Comparison of ENCODE assay signal across 7 mouse cellular contexts in genomic region chr13:46728411-46728810, GRCm38 (mm10). TPM values are rescaled to one million over a fixed set of nuclear protein-coding genes. Genes with fewer than 3 reads are reported as not detected.
DNase-seq lines count a peak whose midpoint lies in the region; ATAC-seq lines count a peak whose summit lies in the region.

No protein-coding gene starts in this region.

- H3K4me3 ChIP-seq in lung, embryonic 16.5 days (ENCODE audit: low read length), result peak overlapping the region; percentile 99
- peak overlapping the region; percentile 89 for H3K4me3 ChIP-seq in embryonic facial prominence, embryonic 15.5 days (replicated peaks)
- peak overlapping the region; percentile 74 for H3K4me3 ChIP-seq in intestine, embryonic 14.5 days (ENCODE audit: low read depth, low read length)
- H3K4me3 ChIP-seq in neural tube, embryonic 14.5 days (ENCODE audit: low read depth, low read length), result peak overlapping the region; percentile 99

- no peaks in the 10 kb centered on the region for H3K27me3 ChIP-seq in lung, embryonic 16.5 days (ENCODE audit: control insufficient read depth, insufficient read depth, low read depth, low read length)
- no peaks in the 10 kb centered on the region for H3K27me3 ChIP-seq in embryonic facial prominence, embryonic 15.5 days
- no peaks in the 10 kb centered on the region for H3K27me3 ChIP-seq in intestine, embryonic 14.5 days (replicated peaks; ENCODE audit: control insufficient read depth, insufficient read depth, low read length)
- H3K27me3 ChIP-seq in neural tube, embryonic 14.5 days (ENCODE audit: control insufficient read depth, insufficient read depth, low read length), result no peaks in the 10 kb centered on the region

- DNase-seq in lung, postnatal 36 days, result no peak
- no peak for DNase-seq in intestine, embryonic 14.5 days (ENCODE audit: low spot score)
- DNase-seq in layer of hippocampus, adult 9-11 months, result no peak

- 0 out of 2 replicates have a peak, but pooled peaks have one; percentile 0 for ATAC-seq in lung, embryonic 16.5 days (ENCODE audit: low read depth)
- ATAC-seq in embryonic facial prominence, embryonic 15.5 days (ENCODE audit: insufficient number of reproducible peaks, low FRiP score, low TSS enrichment, low read depth), result no peak
- ATAC-seq in intestine, embryonic 14.5 days (replicated peaks; ENCODE audit: low FRiP score, low TSS enrichment, low read depth), result no peak
- ATAC-seq in neural tube, embryonic 14.5 days (ENCODE audit: low read depth), result peak; percentile 11; the same call in 1 of the 2 replicates
- ATAC-seq in megakaryocyte progenitor cell, adult 5-6 weeks (replicated peaks; ENCODE audit: poor library complexity), result no peak

- H3K9ac ChIP-seq in lung, embryonic 16.5 days (ENCODE audit: low read length), result peak overlapping the region; percentile 71
- H3K9ac ChIP-seq in embryonic facial prominence, embryonic 15.5 days, result peak overlapping the region; percentile 15; the same call in 1 of the 2 replicates
- H3K9ac ChIP-seq in intestine, embryonic 14.5 days (ENCODE audit: low read length), result peak overlapping the region; percentile 52
- H3K9ac ChIP-seq in neural tube, embryonic 14.5 days (replicated peaks; ENCODE audit: low read depth, low read length), result peak overlapping the region; percentile 64; the same call in 1 of the 2 replicates

- H3K4me1 ChIP-seq in lung, embryonic 16.5 days (replicated peaks; ENCODE audit: control insufficient read depth, insufficient read depth, low read length), result peaks cover 16% of the 10 kb centered on the region
- peaks cover 12% of the 10 kb centered on the region for H3K4me1 ChIP-seq in embryonic facial prominence, embryonic 15.5 days
- H3K4me1 ChIP-seq in intestine, embryonic 14.5 days (replicated peaks; ENCODE audit: control insufficient read depth, insufficient read depth, low read length), result peaks cover 13% of the 10 kb centered on the region; the same call in 1 of the 2 replicates
- peaks cover 9% of the 10 kb centered on the region for H3K4me1 ChIP-seq in neural tube, embryonic 14.5 days (ENCODE audit: control insufficient read depth, insufficient read depth, low read length)

- H3K4me2 ChIP-seq in lung, embryonic 16.5 days (ENCODE audit: low read depth, low read length), result peak overlapping the region; percentile 61
- H3K4me2 ChIP-seq in embryonic facial prominence, embryonic 15.5 days (replicated peaks), result peak overlapping the region; percentile 53
- peak overlapping the region; percentile 51 for H3K4me2 ChIP-seq in intestine, embryonic 14.5 days (ENCODE audit: low read length)
- H3K4me2 ChIP-seq in neural tube, embryonic 14.5 days (ENCODE audit: low read depth, low read length), result peak overlapping the region; percentile 55

- peak overlapping the region; percentile 57 for H3K27ac ChIP-seq in lung, embryonic 16.5 days (ENCODE audit: low read length)
- peak overlapping the region; percentile 63; the same call in 1 of the 2 replicates for H3K27ac ChIP-seq in embryonic facial prominence, embryonic 15.5 days (replicated peaks)
- no peak overlapping the region; the same call in 1 of the 2 replicates for H3K27ac ChIP-seq in intestine, embryonic 14.5 days (ENCODE audit: low read depth)
- H3K27ac ChIP-seq in neural tube, embryonic 14.5 days (ENCODE audit: low read depth, low read length), result peak overlapping the region; percentile 97

- WGBS in lung, embryonic 16.5 days, result 25% methylated on average over 5 of the region's 5 CpGs
- 30% methylated on average over 5 of the region's 5 CpGs for WGBS in embryonic facial prominence, embryonic 15.5 days
- WGBS in intestine, embryonic 14.5 days, result 30% methylated on average over 5 of the region's 5 CpGs
- WGBS in neural tube, embryonic 14.5 days, result 26% methylated on average over 5 of the region's 5 CpGs

- H3K9me3 ChIP-seq in lung, embryonic 16.5 days (ENCODE audit: control insufficient read depth, low read length), result no peaks in the 10 kb centered on the region
- no peaks in the 10 kb centered on the region for H3K9me3 ChIP-seq in embryonic facial prominence, embryonic 15.5 days (replicated peaks)
- H3K9me3 ChIP-seq in intestine, embryonic 14.5 days (ENCODE audit: control insufficient read depth, low read length), result no peaks in the 10 kb centered on the region
- no peaks in the 10 kb centered on the region for H3K9me3 ChIP-seq in neural tube, embryonic 14.5 days (ENCODE audit: control insufficient read depth, low read length)

- no peaks in the 10 kb centered on the region for H3K36me3 ChIP-seq in lung, embryonic 16.5 days (ENCODE audit: control insufficient read depth, insufficient read depth, low read length)
- no peaks in the 10 kb centered on the region for H3K36me3 ChIP-seq in embryonic facial prominence, embryonic 15.5 days
- H3K36me3 ChIP-seq in intestine, embryonic 14.5 days (ENCODE audit: control insufficient read depth, insufficient read depth, low read length), result no peaks in the 10 kb centered on the region
- H3K36me3 ChIP-seq in neural tube, embryonic 14.5 days (ENCODE audit: control insufficient read depth, insufficient read depth, low read length), result no peaks in the 10 kb centered on the region

RNA-seq across cellular contexts. Expression of gene Nup153, which starts 0.7 kb away (rescaled TPM):
- polyA plus RNA-seq in lung, embryonic 16.5 days (2015; fragmentation: Nextera tagmentation; extraction: Ambion mirVana), result 18.1 and 20.6 TPM in 2 replicates
- 20.5 and 21.8 TPM in 2 replicates for polyA plus RNA-seq in embryonic facial prominence, embryonic 15.5 days (2015; fragmentation: Nextera tagmentation; extraction: Ambion mirVana)
- polyA plus RNA-seq in intestine, embryonic 14.5 days (2014; fragmentation: Nextera tagmentation; extraction: Ambion mirVana), result 37.2 and 37.5 TPM in 2 replicates
- polyA plus RNA-seq in neural tube, embryonic 14.5 days (2014; fragmentation: Nextera tagmentation; extraction: Ambion mirVana), result 27.7 and 29.4 TPM in 2 replicates
- total RNA-seq in megakaryocyte progenitor cell, adult 5-6 weeks (2015), result 96.9 and 126 TPM in 2 replicates
- 67.7 and 72.3 TPM in 2 replicates for total RNA-seq in megakaryocyte progenitor cell, adult 5-6 weeks (2017)

RNA-seq across cellular contexts. Expression of gene Fam8a1, which starts 59.1 kb away (rescaled TPM):
- 6.7 and 7.5 TPM in 2 replicates for polyA plus RNA-seq in lung, embryonic 16.5 days (2015; fragmentation: Nextera tagmentation; extraction: Ambion mirVana)
- polyA plus RNA-seq in embryonic facial prominence, embryonic 15.5 days (2015; fragmentation: Nextera tagmentation; extraction: Ambion mirVana), result 12.2 and 13.5 TPM in 2 replicates
- 7.8 and 8.0 TPM in 2 replicates for polyA plus RNA-seq in intestine, embryonic 14.5 days (2014; fragmentation: Nextera tagmentation; extraction: Ambion mirVana)
- polyA plus RNA-seq in neural tube, embryonic 14.5 days (2014; fragmentation: Nextera tagmentation; extraction: Ambion mirVana), result 14.7 and 14.9 TPM in 2 replicates
- 13.2 and 17.7 TPM in 2 replicates for total RNA-seq in megakaryocyte progenitor cell, adult 5-6 weeks (2015)
- 7.0 TPM in 2 replicates for total RNA-seq in megakaryocyte progenitor cell, adult 5-6 weeks (2017)

Comparison
In these comparisons a context has a peak if more than half of its experiments do, and no peak if none do; other contexts are left out.
1. ATAC-seq: peak in lung, embryonic 16.5 days (single experiment) and neural tube, embryonic 14.5 days (single experiment); none in embryonic facial prominence, embryonic 15.5 days (single experiment), intestine, embryonic 14.5 days (single experiment) and megakaryocyte progenitor cell, adult 5-6 weeks (single experiment).
2. H3K9ac ChIP-seq: peak in every context shown above with its lines; median percentile 71 in lung, embryonic 16.5 days; 64 in neural tube, embryonic 14.5 days; 52 in intestine, embryonic 14.5 days; 15 in embryonic facial prominence, embryonic 15.5 days.
3. Peak in every context shown above with its lines, with median percentiles within 50 percentile points of each other: H3K4me2 ChIP-seq and H3K4me3 ChIP-seq.